Mouse (Mus musculus): ENCODE measurements around the gene Fzd4. TPM values are rescaled to one million over a fixed set of nuclear protein-coding genes. Genes with fewer than 3 reads are reported as not detected.

Fzd4 gene
- polyA plus RNA-seq, 1 experiment from 2014 or later: 4.4 TPM

GRCm38 (mm10) chr7:89428804-89429203, 24.6 kb downstream of the Fzd4 start:
- no peaks in the 10 kb centered on the region for H3K36me3 ChIP-seq (ENCODE audit: control insufficient read depth, insufficient read depth, low read length)
- H3K9me3 ChIP-seq (ENCODE audit: control insufficient read depth, low read length): no peaks in the 10 kb centered on the region
- DNase-seq (ENCODE audit: low spot score) (no peak), ATAC-seq (ENCODE audit: insufficient read depth, low FRiP score, low TSS enrichment) (no peak)
- no peaks in the 10 kb centered on the region for H3K4me1 ChIP-seq (ENCODE audit: control insufficient read depth, insufficient read depth, low read length)
- no peak overlapping the region for H3K4me2 ChIP-seq (ENCODE audit: low read depth)
- H3K9ac ChIP-seq (ENCODE audit: low read length): no peak overlapping the region
- H3K27ac ChIP-seq (ENCODE audit: low read depth, low read length): no peak overlapping the region
- H3K27me3 ChIP-seq (ENCODE audit: control insufficient read depth, insufficient read depth, low read length): no peaks in the 10 kb centered on the region
- WGBS: 79% methylated on average over 5 of the region's 5 CpGs
- H3K4me3 ChIP-seq (ENCODE audit: low read depth, low read length): no peak overlapping the region

DNA sequence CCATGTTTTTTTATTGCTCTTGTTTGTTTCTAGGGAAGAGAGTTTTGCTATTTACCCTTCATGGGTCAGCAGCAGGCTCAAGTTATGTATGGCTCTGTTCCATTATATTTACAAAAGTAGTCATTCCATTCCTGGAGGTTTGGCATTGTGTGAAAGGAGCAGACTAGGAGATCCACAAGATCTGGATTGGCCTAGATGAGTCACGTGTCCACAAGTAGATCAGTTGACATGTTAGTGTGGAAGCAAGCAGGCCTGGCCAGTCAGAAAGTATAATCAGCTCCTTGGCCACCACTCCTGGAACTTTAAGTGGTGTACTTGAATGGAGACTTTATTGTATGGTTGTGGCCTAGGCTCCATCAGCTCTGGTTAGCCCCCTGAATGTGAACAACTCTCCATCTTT, 25.2 kb downstream of the Fzd4 start:
- WGBS: 73% methylated on average over 1 of the region's 1 CpGs
- ATAC-seq (ENCODE audit: insufficient read depth, low FRiP score, low TSS enrichment) (no peak), DNase-seq (ENCODE audit: low spot score) (no peak)
- Histone ChIP-seq H3K9me3 (ENCODE audit: control insufficient read depth, low read length) (no peaks in the 10 kb centered on the region), H3K4me3 (ENCODE audit: low read depth, low read length) (no peak overlapping the region), H3K27me3 (ENCODE audit: control insufficient read depth, insufficient read depth, low read length) (no peaks in the 10 kb centered on the region), H3K27ac (ENCODE audit: low read depth, low read length) (no peak overlapping the region), H3K4me1 (ENCODE audit: control insufficient read depth, insufficient read depth, low read length) (no peaks in the 10 kb centered on the region), H3K4me2 (ENCODE audit: low read depth) (no peak overlapping the region), H3K9ac (ENCODE audit: low read length) (no peak overlapping the region), H3K36me3 (ENCODE audit: control insufficient read depth, insufficient read depth, low read length) (no peaks in the 10 kb centered on the region)

- no peak overlapping the region for H3K4me2 ChIP-seq (ENCODE audit: low read depth)
- no peak overlapping the region for H3K4me3 ChIP-seq (ENCODE audit: low read depth, low read length)
- no peaks in the 10 kb centered on the region for H3K9me3 ChIP-seq (ENCODE audit: control insufficient read depth, low read length)
- no peaks in the 10 kb centered on the region for H3K36me3 ChIP-seq (ENCODE audit: control insufficient read depth, insufficient read depth, low read length)
- no peak overlapping the region for H3K9ac ChIP-seq (ENCODE audit: low read length)
- WGBS: 90% methylated on average over 2 of the region's 2 CpGs
- no peaks in the 10 kb centered on the region for H3K4me1 ChIP-seq (ENCODE audit: control insufficient read depth, insufficient read depth, low read length)
- DNase-seq (ENCODE audit: low spot score) (no peak), ATAC-seq (ENCODE audit: insufficient read depth, low FRiP score, low TSS enrichment) (no peak)
- H3K27me3 ChIP-seq (ENCODE audit: control insufficient read depth, insufficient read depth, low read length): no peaks in the 10 kb centered on the region
- H3K27ac ChIP-seq (ENCODE audit: low read depth, low read length): no peak overlapping the region
These were observed 27.0 kb downstream of the Fzd4 start for GRCm38 (mm10) chr7:89431185-89431584.

DNA sequence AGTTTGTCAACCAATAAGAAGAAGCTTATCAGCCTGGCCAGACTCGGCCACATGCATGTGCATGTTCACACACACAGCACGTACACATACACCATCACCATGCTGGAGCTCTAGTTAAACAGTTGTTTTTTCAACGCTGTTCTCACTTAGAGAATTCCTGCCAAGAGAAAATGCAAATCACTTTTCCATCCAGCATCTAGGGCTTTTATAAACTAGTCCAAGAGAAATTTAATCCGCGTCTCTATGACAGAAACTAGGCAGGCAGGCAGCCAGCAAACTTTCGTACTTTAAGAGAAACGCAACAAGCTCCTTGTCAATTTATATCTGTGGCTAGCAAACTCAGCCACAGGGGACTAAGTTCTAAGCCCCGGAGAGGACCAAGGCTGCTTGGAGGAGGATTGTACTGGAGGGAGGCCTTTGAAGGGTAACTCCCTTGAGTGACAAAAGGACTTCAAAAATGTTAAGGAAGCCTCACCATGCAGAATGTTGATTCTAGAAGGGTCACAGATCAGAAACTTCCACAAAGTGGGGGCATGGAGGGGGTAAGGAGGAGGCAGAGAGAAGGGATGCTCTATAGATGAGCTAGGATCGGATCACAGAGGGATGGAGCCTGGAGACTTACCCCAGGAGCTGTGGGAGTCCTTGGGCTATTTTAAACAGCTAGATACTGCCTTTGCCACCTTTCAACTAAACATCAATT, 29.2 kb downstream of the Fzd4 start:
- H3K27me3 ChIP-seq (ENCODE audit: control insufficient read depth, insufficient read depth, low read length): no peaks in the 10 kb centered on the region
- no peak overlapping the region for H3K4me2 ChIP-seq (ENCODE audit: low read depth)
- no peak overlapping the region for H3K9ac ChIP-seq (ENCODE audit: low read length)
- DNase-seq (ENCODE audit: low spot score): no peak
- WGBS: 80% methylated on average over 9 of the region's 9 CpGs
- H3K4me1 ChIP-seq (ENCODE audit: control insufficient read depth, insufficient read depth, low read length): no peaks in the 10 kb centered on the region
- no peak overlapping the region for H3K4me3 ChIP-seq (ENCODE audit: low read depth, low read length)
- no peak for ATAC-seq (ENCODE audit: insufficient read depth, low FRiP score, low TSS enrichment)
- no peaks in the 10 kb centered on the region for H3K36me3 ChIP-seq (ENCODE audit: control insufficient read depth, insufficient read depth, low read length)
- no peak overlapping the region for H3K27ac ChIP-seq (ENCODE audit: low read depth, low read length)
- no peaks in the 10 kb centered on the region for H3K9me3 ChIP-seq (ENCODE audit: control insufficient read depth, low read length)

GRCm38 (mm10) chr7:89433893-89434616, 29.9 kb downstream of the Fzd4 start:
- Histone ChIP-seq H3K9me3 (ENCODE audit: control insufficient read depth, low read length) (no peaks in the 10 kb centered on the region), H3K4me2 (ENCODE audit: low read depth) (no peak overlapping the region), H3K9ac (ENCODE audit: low read length) (no peak overlapping the region), H3K27me3 (ENCODE audit: control insufficient read depth, insufficient read depth, low read length) (no peaks in the 10 kb centered on the region), H3K4me3 (ENCODE audit: low read depth, low read length) (no peak overlapping the region), H3K4me1 (ENCODE audit: control insufficient read depth, insufficient read depth, low read length) (no peaks in the 10 kb centered on the region), H3K27ac (ENCODE audit: low read depth, low read length) (no peak overlapping the region), H3K36me3 (ENCODE audit: control insufficient read depth, insufficient read depth, low read length) (no peaks in the 10 kb centered on the region)
- DNase-seq (ENCODE audit: low spot score) (no peak), ATAC-seq (ENCODE audit: insufficient read depth, low FRiP score, low TSS enrichment) (no peak)
- WGBS: 59% methylated on average over 8 of the region's 8 CpGs

- no peak overlapping the region for H3K4me2 ChIP-seq (ENCODE audit: low read depth)
- no peak for DNase-seq (ENCODE audit: low spot score)
- no peak overlapping the region for H3K4me3 ChIP-seq (ENCODE audit: low read depth, low read length)
- H3K9me3 ChIP-seq (ENCODE audit: control insufficient read depth, low read length): no peaks in the 10 kb centered on the region
- 89% methylated on average over 5 of the region's 5 CpGs for WGBS
- H3K9ac ChIP-seq (ENCODE audit: low read length): no peak overlapping the region
- no peaks in the 10 kb centered on the region for H3K36me3 ChIP-seq (ENCODE audit: control insufficient read depth, insufficient read depth, low read length)
- no peak overlapping the region for H3K27ac ChIP-seq (ENCODE audit: low read depth, low read length)
- H3K27me3 ChIP-seq (ENCODE audit: control insufficient read depth, insufficient read depth, low read length): no peaks in the 10 kb centered on the region
- no peak for ATAC-seq (ENCODE audit: insufficient read depth, low FRiP score, low TSS enrichment)
- no peaks in the 10 kb centered on the region for H3K4me1 ChIP-seq (ENCODE audit: control insufficient read depth, insufficient read depth, low read length)
These were observed 32.2 kb downstream of the Fzd4 start for GRCm38 (mm10) chr7:89436404-89436803.

GRCm38 (mm10) chr7:89437589-89437988, 33.4 kb downstream of the Fzd4 start:
- 43% methylated on average over 4 of the region's 4 CpGs for WGBS
- Histone ChIP-seq H3K27me3 (ENCODE audit: control insufficient read depth, insufficient read depth, low read length) (no peaks in the 10 kb centered on the region), H3K27ac (ENCODE audit: low read depth, low read length) (no peak overlapping the region), H3K36me3 (ENCODE audit: control insufficient read depth, insufficient read depth, low read length) (no peaks in the 10 kb centered on the region), H3K9ac (ENCODE audit: low read length) (no peak overlapping the region), H3K4me3 (ENCODE audit: low read depth, low read length) (no peak overlapping the region), H3K4me2 (ENCODE audit: low read depth) (no peak overlapping the region), H3K9me3 (ENCODE audit: control insufficient read depth, low read length) (no peaks in the 10 kb centered on the region), H3K4me1 (ENCODE audit: control insufficient read depth, insufficient read depth, low read length) (no peaks in the 10 kb centered on the region)
- no peak for DNase-seq (ENCODE audit: low spot score)
- ATAC-seq (ENCODE audit: insufficient read depth, low FRiP score, low TSS enrichment): no peak

DNA sequence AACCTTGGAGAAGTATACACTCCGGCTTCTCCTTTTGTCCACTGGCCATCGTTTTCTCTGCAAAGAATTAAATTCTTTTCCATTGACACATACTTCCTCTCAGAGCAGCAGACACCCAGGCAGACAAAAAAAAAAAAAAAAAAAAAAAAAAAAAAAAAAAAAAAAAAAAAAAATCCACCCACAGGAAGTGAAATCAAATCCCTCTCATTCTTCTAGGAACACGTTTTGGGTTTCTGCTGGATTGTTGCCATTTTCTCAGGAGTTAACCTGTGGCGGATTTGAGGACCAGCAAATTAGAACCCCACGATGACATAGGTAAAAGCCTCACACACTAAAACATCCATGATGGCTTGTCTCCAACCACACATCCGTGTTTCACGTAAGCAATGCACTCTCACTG, 37.1 kb downstream of the Fzd4 start:
- ATAC-seq (ENCODE audit: insufficient read depth, low FRiP score, low TSS enrichment): no peak
- 83% methylated on average over 7 of the region's 7 CpGs for WGBS
- Histone ChIP-seq H3K9me3 (ENCODE audit: control insufficient read depth, low read length) (no peaks in the 10 kb centered on the region), H3K27ac (ENCODE audit: low read depth, low read length) (no peak overlapping the region), H3K27me3 (ENCODE audit: control insufficient read depth, insufficient read depth, low read length) (no peaks in the 10 kb centered on the region), H3K4me1 (ENCODE audit: control insufficient read depth, insufficient read depth, low read length) (no peaks in the 10 kb centered on the region), H3K4me3 (ENCODE audit: low read depth, low read length) (no peak overlapping the region), H3K9ac (ENCODE audit: low read length) (no peak overlapping the region), H3K4me2 (ENCODE audit: low read depth) (no peak overlapping the region), H3K36me3 (ENCODE audit: control insufficient read depth, insufficient read depth, low read length) (no peaks in the 10 kb centered on the region)
- DNase-seq (ENCODE audit: low spot score): no peak

DNA sequence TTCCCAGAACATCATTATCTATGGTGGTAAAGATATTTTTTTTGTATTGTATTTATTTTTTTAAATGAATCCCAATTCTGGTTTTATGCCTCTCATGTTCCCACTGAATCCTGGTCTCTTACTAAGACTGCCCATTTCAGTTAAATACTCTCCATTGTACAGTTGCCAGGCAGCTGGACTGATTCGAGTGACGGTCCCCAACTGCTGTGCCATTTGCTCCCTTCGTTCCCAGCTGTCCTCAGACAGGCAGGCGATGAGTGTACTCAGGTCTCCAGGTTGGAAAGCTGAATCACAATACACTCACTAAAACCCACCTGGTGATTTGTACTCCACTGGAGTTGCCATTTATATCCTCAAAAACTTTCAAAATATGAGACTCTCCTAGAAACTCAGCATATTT, 38.1 kb downstream of the Fzd4 start:
- Histone ChIP-seq H3K27ac (ENCODE audit: low read depth, low read length) (no peak overlapping the region), H3K4me2 (ENCODE audit: low read depth) (no peak overlapping the region), H3K9ac (ENCODE audit: low read length) (no peak overlapping the region), H3K9me3 (ENCODE audit: control insufficient read depth, low read length) (no peaks in the 10 kb centered on the region), H3K4me3 (ENCODE audit: low read depth, low read length) (no peak overlapping the region), H3K4me1 (ENCODE audit: control insufficient read depth, insufficient read depth, low read length) (no peaks in the 10 kb centered on the region), H3K27me3 (ENCODE audit: control insufficient read depth, insufficient read depth, low read length) (no peaks in the 10 kb centered on the region), H3K36me3 (ENCODE audit: control insufficient read depth, insufficient read depth, low read length) (no peaks in the 10 kb centered on the region)
- DNase-seq (ENCODE audit: low spot score) (no peak), ATAC-seq (ENCODE audit: insufficient read depth, low FRiP score, low TSS enrichment) (no peak)
- WGBS: 72% methylated on average over 4 of the region's 4 CpGs
